Mouse (Mus musculus) left cerebral cortex, postnatal 36 days (tissue): ENCODE data around the gene Iqsec1. TPM values are rescaled to one million over a fixed set of nuclear protein-coding genes. Genes with fewer than 3 reads are reported as not detected.

Experiments used
- DNase-seq, 2 experiments: peaks; one replicate each; pipeline ENCODE4 v3.0.0; 2021 to 2022; ENCODE audit warnings: low spot score in 2 of 2, mixed read lengths in 1 of 2
- intact Hi-C: fragments of 180-260 bp; cut with DNase I; formaldehyde crosslinking; loops from one replicate; pipeline ENCODE4 v1.15.1; 2025
- total RNA-seq, 2 experiments: library from RNA; stranded (reverse); gene quantifications; 2 replicates each; pipeline ENCODE4 v1.2.3; 2021

Iqsec1 gene
- total RNA-seq, 2 experiments from 2014 or later: 352 to 390 TPM

- intact Hi-C loops: no loop called here
- no peak for DNase-seq
Observed at GRCm38 (mm10) chr6:90802058-90802457, 186.4 kb downstream of the Iqsec1 start.

DNA sequence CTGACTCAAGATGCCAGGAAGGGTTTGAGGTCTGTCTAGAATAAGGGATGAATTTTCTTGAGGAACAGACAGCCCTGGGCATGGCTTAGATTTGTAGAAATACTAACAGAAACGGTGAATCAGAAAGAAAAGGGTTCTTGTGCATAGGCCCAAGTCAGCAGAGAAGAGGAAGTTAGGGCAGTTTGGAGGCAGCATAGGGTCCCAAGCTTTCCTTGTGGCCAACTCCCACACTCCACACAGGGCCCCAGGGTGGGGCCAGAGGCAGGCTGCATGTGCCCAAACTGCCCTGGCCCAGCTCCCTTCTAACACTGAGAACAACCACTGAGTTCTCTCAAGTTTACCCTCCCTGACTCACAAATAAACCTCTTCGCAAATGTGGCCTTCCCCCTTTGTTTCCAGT, 187.7 kb downstream of the Iqsec1 start:
- intact Hi-C loops: no loop called here
- no peak for DNase-seq

DNA sequence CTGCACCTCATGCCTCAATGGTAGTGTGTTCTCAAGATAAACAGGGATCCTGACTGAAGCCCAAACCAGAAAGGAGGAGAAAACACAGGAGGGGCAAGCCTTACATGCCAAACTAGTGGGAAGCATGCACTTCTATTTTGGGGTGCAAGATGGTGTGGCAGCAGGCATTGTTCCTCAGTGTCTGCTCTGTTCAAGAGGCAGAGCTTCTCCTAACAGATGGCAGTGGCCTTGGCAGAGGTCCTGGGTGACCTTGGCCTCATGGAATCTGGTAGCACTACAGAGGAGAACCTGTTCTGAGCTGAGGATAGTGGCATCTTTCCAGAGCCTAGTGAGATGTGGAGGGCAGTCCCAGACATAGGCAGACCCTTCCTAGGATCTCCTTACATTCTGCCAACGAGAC, 189.4 kb downstream of the Iqsec1 start:
- no peak for DNase-seq
- intact Hi-C loops: loop anchor here (10.0 kb wide), 1 partner anchor 54 kb away; no protein-coding TSS in a partner anchor

DNA sequence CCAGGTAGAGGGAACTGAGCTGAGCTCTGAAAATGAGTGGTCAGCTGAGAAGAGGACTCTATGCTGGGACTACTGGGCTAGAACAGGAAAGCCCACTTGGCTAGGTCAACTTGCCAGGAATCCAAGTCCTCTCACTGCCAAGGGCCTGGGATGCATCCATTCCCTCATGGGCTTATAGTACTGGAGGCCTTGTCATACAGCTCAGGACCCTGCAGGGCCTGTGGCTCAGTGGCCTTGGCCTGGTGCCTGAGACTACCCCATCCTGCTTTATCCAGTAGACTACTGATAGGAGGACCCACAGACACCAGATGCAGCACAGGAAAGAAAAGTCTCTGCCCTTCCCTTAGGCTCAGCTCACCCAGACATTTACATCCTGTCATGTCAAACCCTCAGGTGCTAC, 190.3 kb downstream of the Iqsec1 start:
- DNase-seq: no peak
- intact Hi-C loops: loop anchor here (10.0 kb wide), 1 partner anchor 53 kb away; no protein-coding TSS in a partner anchor

- intact Hi-C loops: loop anchor here (10.0 kb wide), 1 partner anchor 52 kb away; no protein-coding TSS in a partner anchor
- no peak for DNase-seq
Observed at GRCm38 (mm10) chr6:90796902-90797596, 191.4 kb downstream of the Iqsec1 start.

DNA sequence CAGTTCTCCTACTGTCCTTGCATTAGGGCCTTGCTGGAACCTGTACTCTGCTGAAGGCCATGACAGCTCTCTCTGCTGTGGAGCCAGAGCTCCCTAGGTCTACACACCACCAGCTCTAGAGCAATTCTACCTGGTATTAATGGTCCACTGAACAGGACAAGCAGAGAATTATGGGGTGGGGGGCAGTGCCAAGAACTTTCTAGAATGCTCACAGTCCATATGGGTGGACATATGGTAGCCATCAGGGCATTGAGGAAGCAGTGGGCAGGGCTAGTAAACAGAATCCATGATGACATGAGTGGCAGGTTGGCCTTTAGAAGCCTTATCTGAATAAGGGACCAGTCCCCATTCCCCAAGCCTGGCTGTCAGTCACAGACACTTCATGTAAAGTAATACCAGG, 197.6 kb downstream of the Iqsec1 start:
- intact Hi-C loops: loop anchor here (10.0 kb wide), 1 partner anchor 46 kb away; no protein-coding TSS in a partner anchor
- DNase-seq: no peak

DNA sequence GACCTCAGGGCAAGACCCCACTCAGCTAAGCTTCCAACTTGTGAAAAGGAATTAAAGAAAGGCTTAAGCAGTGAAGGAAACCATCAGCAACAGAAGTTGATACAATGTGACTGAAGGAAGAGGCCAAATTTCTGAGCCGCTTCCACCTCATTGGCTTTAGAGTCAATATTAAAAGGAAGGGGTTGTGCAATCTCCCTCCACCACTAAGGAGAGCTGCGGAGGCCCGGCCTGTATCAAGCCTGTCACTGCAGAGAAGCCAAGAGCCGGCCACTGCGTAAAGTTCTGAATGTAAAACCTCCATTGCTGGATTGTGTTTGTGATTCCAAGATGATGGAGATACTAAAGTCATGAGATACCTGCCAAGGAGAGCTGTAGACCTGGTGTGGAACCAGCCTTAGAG, 199.0 kb downstream of the Iqsec1 start:
- intact Hi-C loops: no loop called here
- DNase-seq: no peak

- intact Hi-C loops: no loop called here
- DNase-seq: no peak
Observed at GRCm38 (mm10) chr6:90787587-90787986, 200.9 kb downstream of the Iqsec1 start.

- intact Hi-C loops: no loop called here
- DNase-seq: no peak
Observed at GRCm38 (mm10) chr6:90787036-90787435, 201.4 kb downstream of the Iqsec1 start.

DNA sequence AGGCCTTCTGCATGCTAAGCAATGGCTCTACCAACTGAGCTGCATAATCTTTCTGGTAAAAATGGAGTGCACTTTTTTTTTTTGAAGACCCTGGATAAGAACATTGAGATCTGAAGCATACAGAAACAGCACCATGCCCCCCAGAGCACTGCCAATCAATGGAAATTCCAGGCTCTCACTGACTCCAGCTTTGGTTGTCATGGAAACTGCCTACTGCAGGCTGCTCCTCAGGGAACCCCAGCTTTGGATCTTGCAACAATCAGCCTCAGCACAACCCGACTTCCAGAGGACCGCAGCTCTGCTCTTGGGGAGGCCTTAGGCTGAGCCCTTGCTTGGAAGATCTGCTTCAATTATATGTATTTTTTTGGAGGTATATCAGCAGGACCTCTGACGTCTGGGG, 201.9 kb downstream of the Iqsec1 start:
- DNase-seq: no peak
- intact Hi-C loops: no loop called here

DNA sequence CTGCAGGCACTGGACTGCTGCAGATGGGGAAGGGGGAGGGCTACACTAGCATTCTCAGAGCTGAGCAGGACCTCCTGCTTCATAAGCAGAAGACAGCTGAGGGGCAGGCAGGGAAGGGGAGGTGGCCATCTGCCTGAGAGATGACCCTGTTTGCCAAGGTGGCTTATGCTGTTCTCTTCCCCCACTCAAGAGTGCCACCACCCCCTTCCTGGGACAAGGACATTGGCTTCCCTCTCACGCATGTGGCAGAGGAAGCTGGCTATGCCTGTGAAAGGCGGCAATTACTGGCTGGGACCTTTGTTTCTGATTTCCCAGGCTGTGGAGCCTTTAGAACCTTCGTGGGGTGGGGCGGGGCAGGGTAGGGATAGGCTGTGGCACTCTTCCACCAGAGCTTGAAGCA, 204.5 kb downstream of the Iqsec1 start:
- intact Hi-C loops: no loop called here
- DNase-seq: no peak

GRCm38 (mm10) chr6:90783176-90783575, 205.3 kb downstream of the Iqsec1 start:
- intact Hi-C loops: no loop called here
- DNase-seq: no peak

GRCm38 (mm10) chr6:90781921-90782770, 206.3 kb downstream of the Iqsec1 start:
- intact Hi-C loops: no loop called here
- peak; percentile 59 to 61 for DNase-seq

DNA sequence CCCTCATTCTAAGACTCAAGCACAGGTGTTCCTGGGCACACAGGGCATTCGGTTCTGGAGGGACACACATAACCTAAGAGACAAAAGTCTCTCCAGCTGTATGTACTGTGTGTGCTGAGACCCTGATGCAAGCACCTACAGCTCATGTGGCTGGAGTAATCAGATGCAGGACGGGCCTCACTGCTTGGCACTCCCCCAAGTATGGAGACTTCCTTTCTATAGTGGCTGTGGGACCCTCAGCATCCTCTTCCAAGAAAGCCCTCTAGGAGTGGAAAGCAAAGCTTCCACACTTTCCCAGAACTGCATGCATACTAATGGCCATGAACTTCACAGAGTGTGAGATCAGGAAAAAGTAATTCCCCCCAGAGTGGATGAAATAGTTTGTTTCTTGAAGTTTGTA, 208.0 kb downstream of the Iqsec1 start:
- intact Hi-C loops: no loop called here
- no peak for DNase-seq

GRCm38 (mm10) chr6:90778841-90779240, 209.6 kb downstream of the Iqsec1 start:
- intact Hi-C loops: no loop called here
- no peak for DNase-seq

- DNase-seq: no peak
- intact Hi-C loops: no loop called here
Observed at GRCm38 (mm10) chr6:90777302-90777701, 211.2 kb downstream of the Iqsec1 start.

DNA sequence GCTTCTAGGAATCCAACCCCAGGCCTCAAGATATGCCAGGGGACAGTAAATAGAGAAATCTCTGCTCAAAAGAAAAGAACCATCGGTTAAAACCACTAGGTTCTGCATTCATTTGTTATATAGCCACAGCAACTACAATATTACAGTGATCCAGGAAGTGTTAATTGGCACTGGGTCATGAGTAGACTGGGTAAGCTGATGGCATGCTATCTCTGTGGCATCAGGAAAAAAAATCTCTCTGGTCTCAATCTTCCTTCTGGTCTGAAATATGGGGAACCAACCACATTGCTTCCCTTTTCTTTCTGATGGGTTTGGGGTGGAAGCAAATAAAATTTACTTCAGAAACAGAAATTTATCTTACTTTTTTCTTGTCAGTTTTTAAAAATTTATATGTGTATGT, 212.9 kb downstream of the Iqsec1 start:
- no peak for DNase-seq
- intact Hi-C loops: no loop called here

DNA sequence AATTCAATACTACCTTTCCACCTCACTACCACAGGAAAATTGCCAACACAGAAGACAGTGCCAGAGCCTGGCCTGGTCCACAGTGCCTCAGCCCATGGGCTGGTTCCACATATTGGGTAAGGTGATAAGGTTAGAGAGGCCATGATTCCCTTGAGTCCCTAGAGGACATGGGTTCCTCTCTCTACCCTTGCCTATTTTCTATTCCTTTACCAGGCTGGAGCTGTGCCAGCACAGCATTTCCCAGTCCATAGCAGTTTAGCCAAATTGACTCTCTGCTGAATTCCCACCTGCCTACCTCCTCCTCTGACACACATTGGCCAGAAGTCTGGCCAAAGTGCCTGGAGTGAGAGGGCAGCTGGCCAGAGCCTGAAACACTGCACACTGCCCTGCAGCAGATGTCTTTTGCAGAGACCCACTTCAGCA, 214.7 kb downstream of the Iqsec1 start:
- DNase-seq: no peak
- intact Hi-C loops: no loop called here

GRCm38 (mm10) chr6:90772120-90772519, 216.4 kb downstream of the Iqsec1 start:
- no peak for DNase-seq
- intact Hi-C loops: no loop called here

- DNase-seq: no peak
- intact Hi-C loops: no loop called here
Observed at GRCm38 (mm10) chr6:90768526-90768925, 220.0 kb downstream of the Iqsec1 start.

DNA sequence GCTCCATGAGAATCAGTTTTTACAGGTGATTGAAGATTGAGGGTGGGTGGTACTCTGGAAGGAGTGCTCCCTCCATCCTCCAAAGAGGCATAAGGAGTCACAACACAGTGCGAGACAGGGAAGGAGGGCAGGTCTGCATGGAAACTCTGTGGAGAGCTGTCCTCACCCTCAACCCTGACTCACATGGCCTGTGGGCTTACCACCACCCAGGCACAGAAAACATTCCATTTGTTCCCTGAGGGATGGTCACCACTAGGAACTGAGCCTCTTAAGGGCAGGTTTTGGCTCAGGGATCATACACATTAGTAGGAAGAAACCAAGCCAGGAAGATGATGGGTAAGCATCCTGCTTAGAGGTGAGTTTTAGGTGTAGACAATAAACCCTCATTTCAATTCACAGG, 220.6 kb downstream of the Iqsec1 start:
- intact Hi-C loops: no loop called here
- no peak for DNase-seq
